Mouse (Mus musculus) lung, adult 2 months (tissue): ENCODE data around the gene Tmem179.

Experiments used
- CTCF ChIP-seq: fragments of 200-500 bp; IDR thresholded peaks from 2 replicates; pipeline ENCODE4 v1.5.1; 2011; ENCODE audit warnings: mild to moderate bottlenecking, low read length, control low read depth; ENCODE audit not compliant: insufficient read depth
- POLR2A ChIP-seq: fragments of 200-500 bp; IDR thresholded peaks from 2 replicates; pipeline ENCODE4 v1.6.1; 2011; ENCODE audit warnings: low read depth, mild to moderate bottlenecking, control low read depth, low read length, borderline replicate concordance; ENCODE audit errors: extremely low read depth

DNA sequence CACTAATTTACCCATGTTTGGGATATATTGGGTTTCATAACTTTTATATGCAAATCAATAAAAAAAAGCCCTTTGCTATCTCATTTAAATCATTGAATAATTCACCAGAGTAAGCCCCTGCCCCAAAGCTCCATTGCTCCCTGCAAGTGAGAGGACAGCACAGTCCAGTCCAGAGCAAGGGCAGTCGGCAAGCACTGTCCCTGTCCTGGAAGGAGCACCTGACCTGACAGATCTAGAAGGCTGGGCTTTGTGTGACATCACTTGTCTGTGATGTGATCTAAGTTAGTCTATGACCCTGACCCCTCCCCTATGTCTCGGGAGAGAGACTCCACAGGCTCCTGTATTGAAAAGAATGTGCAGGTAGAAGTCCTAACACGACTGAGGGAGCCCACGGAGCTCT is 17.2 kb upstream of the Tmem179 start:
- no peak for TF ChIP-seq CTCF
- TF ChIP-seq POLR2A, result no peak
